Mouse (Mus musculus) CH12.LX (cell line): ENCODE measurements around the gene Hectd2. TPM values are rescaled to one million over a fixed set of nuclear protein-coding genes. Genes with fewer than 3 reads are reported as not detected.

Source experiments
- DNase-seq: peaks from one replicate; pipeline ENCODE4 v3.0.0-alpha.2; 2013; ENCODE audit errors: extremely low read depth
- H3K27ac ChIP-seq: 2 replicates; pipeline ENCODE4 v1.5.1; 2012; ENCODE audit warnings: low read depth, mild to moderate bottlenecking, control low read depth, moderate library complexity; ENCODE audit not compliant: insufficient read depth
- H3K27me3 ChIP-seq: replicated peaks from 2 replicates; pipeline ENCODE3; 2012; ENCODE audit warnings: inconsistent platforms
- H3K36me3 ChIP-seq, 2 experiments: replicated peaks in 1 of 2; 2 replicates each; pipeline versions ENCODE3 to v1.6.1; 2012; ENCODE audit warnings: inconsistent platforms in 1 of 2, low read length in 1 of 2, mild to moderate bottlenecking in 1 of 2, mixed read lengths in 1 of 2, moderate library complexity in 1 of 2; ENCODE audit not compliant: control insufficient read depth in 1 of 2, insufficient read depth in 1 of 2
- H3K4me1 ChIP-seq, 2 experiments: 2 replicates each; pipeline ENCODE4 v1.6.1; 2012; ENCODE audit warnings: inconsistent platforms in 1 of 2, moderate library complexity in 1 of 2; ENCODE audit not compliant: insufficient read depth in 2 of 2, control insufficient read depth in 1 of 2
- H3K4me2 ChIP-seq: 2 replicates; pipeline ENCODE4 v1.6.1; 2012; ENCODE audit warnings: low read depth, mild to moderate bottlenecking, control low read depth; ENCODE audit not compliant: poor library complexity, insufficient read depth, severe bottlenecking
- H3K4me3 ChIP-seq, 3 experiments: fragments of 150-350 bp in 1 of 3; sonication (generic) in 1 of 3; replicated peaks in 1 of 3; 2 replicates each; pipeline versions ENCODE3 to v1.5.1; 2011 to 2012; ENCODE audit warnings: low read depth in 2 of 3, low read length in 2 of 3, mild to moderate bottlenecking in 2 of 3, moderate library complexity in 2 of 3, control low read depth in 1 of 3, improper control_type of control experiment in 1 of 3, inconsistent platforms in 1 of 3, mixed read lengths in 1 of 3; ENCODE audit not compliant: poor library complexity in 1 of 3
- H3K79me2 ChIP-seq: replicated peaks from 2 replicates; pipeline ENCODE4 v1.6.1; 2012; ENCODE audit warnings: mild to moderate bottlenecking, moderate library complexity; ENCODE audit not compliant: control insufficient read depth, poor library complexity, insufficient read depth, severe bottlenecking; ENCODE audit errors: extremely low read depth
- H3K9ac ChIP-seq: 2 replicates; pipeline ENCODE4 v1.6.1; 2012; ENCODE audit warnings: low read depth, mild to moderate bottlenecking, control low read depth, moderate library complexity; ENCODE audit not compliant: insufficient read depth
- H3K9me3 ChIP-seq: replicated peaks from 2 replicates; pipeline ENCODE3; 2012; ENCODE audit warnings: low read length, inconsistent platforms, mixed read lengths
- BHLHE40 ChIP-seq: IDR thresholded peaks from 2 replicates; pipeline ENCODE4 v1.6.1; 2011; ENCODE audit warnings: mild to moderate bottlenecking, low read depth, low read length, improper control_type of control experiment
- CHD2 ChIP-seq: IDR thresholded peaks from 2 replicates; pipeline ENCODE4 v1.6.1; 2011; ENCODE audit warnings: low read length, improper control_type of control experiment
- ELF1 ChIP-seq: IDR thresholded peaks from 2 replicates; pipeline ENCODE4 v1.6.1; 2014; ENCODE audit warnings: low read depth, mild to moderate bottlenecking, inconsistent platforms, low read length, improper control_type of control experiment
- HCFC1 ChIP-seq: IDR thresholded peaks from 2 replicates; pipeline ENCODE4 v1.6.1; 2012; ENCODE audit warnings: low read depth, mild to moderate bottlenecking, inconsistent platforms, low read length, improper control_type of control experiment
- KAT2A ChIP-seq: IDR thresholded peaks from 2 replicates; pipeline ENCODE4 v1.6.1; 2012; ENCODE audit warnings: low read length, improper control_type of control experiment, inconsistent platforms; ENCODE audit not compliant: insufficient replicate concordance
- MAZ ChIP-seq: IDR thresholded peaks from 2 replicates; pipeline ENCODE4 v1.6.1; 2012; ENCODE audit warnings: low read depth, mild to moderate bottlenecking, inconsistent platforms, low read length, improper control_type of control experiment, moderate library complexity
- MXI1 ChIP-seq: IDR thresholded peaks from 2 replicates; pipeline ENCODE4 v1.6.1; 2011; ENCODE audit warnings: mild to moderate bottlenecking, low read depth, low read length, improper control_type of control experiment
- NELFE ChIP-seq: IDR thresholded peaks from 2 replicates; pipeline ENCODE4 v1.6.1; 2011; ENCODE audit warnings: low read depth, low read length, improper control_type of control experiment
- NRF1 ChIP-seq: IDR thresholded peaks from 2 replicates; pipeline ENCODE4 v1.6.1; 2014; ENCODE audit warnings: low read depth, mild to moderate bottlenecking, inconsistent platforms, low read length, improper control_type of control experiment, moderate library complexity
- PAX5 ChIP-seq: IDR thresholded peaks from 2 replicates; pipeline ENCODE4 v1.6.1; 2012; ENCODE audit warnings: low read length, inconsistent platforms, mixed read lengths
- POLR2A ChIP-seq: IDR thresholded peaks from 2 replicates; pipeline ENCODE4 v1.6.1; 2011; ENCODE audit warnings: low read depth, mild to moderate bottlenecking, improper control_type of control experiment, low read length
- RAD21 ChIP-seq: IDR thresholded peaks from 2 replicates; pipeline ENCODE4 v1.6.1; 2011; ENCODE audit warnings: low read depth, mild to moderate bottlenecking, low read length, improper control_type of control experiment, moderate library complexity
- UBTF ChIP-seq: IDR thresholded peaks from 2 replicates; pipeline ENCODE4 v1.6.1; 2012; ENCODE audit warnings: low read depth, mild to moderate bottlenecking, inconsistent platforms, low read length, improper control_type of control experiment, moderate library complexity
- USF1 ChIP-seq: IDR thresholded peaks from 2 replicates; pipeline ENCODE4 v1.6.1; 2014; ENCODE audit warnings: low read depth, mild to moderate bottlenecking, inconsistent platforms, low read length, improper control_type of control experiment
- USF2 ChIP-seq: conservative IDR thresholded peaks from 2 replicates; pipeline ENCODE4 v1.6.1; 2011; ENCODE audit warnings: low read depth, low read length, improper control_type of control experiment
- ZKSCAN1 ChIP-seq: IDR thresholded peaks from 2 replicates; pipeline ENCODE4 v1.6.1; 2012; ENCODE audit warnings: low read depth, inconsistent platforms, low read length, improper control_type of control experiment, borderline replicate concordance
- ZNF384 ChIP-seq: IDR thresholded peaks from 2 replicates; pipeline ENCODE4 v1.6.1; 2012; ENCODE audit warnings: low read depth, low read length, improper control_type of control experiment, inconsistent platforms
- dilution Hi-C: fragments of 300-500 bp; cut with MboI; formaldehyde crosslinking; loops from 2 replicates; pipeline ENCODE4 v1.14.3; 2020; ENCODE audit warnings: low sequenced_read_pairs; ENCODE audit not compliant: extremely low pct_unique_long_range_greater_than_20kb, extremely low pct_ligation_motif_present
- in situ Hi-C: fragments of 300-500 bp; cut with MboI; formaldehyde crosslinking; loops from 3 replicates; pipeline ENCODE4 v1.14.3; 2019; ENCODE audit warnings: low sequenced_read_pairs, low pct_ligation_motif_present, low pct_unique_long_range_greater_than_20kb, mixed read lengths
- polyA plus RNA-seq: library from polyadenylated mRNA; unstranded; fragments of >175 nt; gene quantifications from 2 replicates; pipeline ENCODE4 v1.2.1, GENCODE M21; 2012; ENCODE audit warnings: low read depth; ENCODE audit not compliant: insufficient read length
- total RNA-seq, 2 experiments: library from RNA; depleted of rRNA; stranded (reverse); fragments of 300-350 nt in 1 of 2; fragments of >200 nt in 1 of 2; gene quantifications; 2 replicates each; pipeline ENCODE4 v1.2.3; 2012 to 2014

Gene Hectd2
- total and polyA plus RNA-seq, 3 experiments, result 0.08 to 0.78 (median 0.56) TPM

- dilution Hi-C loops (no loop called here), in situ Hi-C loops (no loop called here)
- H3K9me3 ChIP-seq, result no peaks in the 10 kb centered on the region
- H3K27ac ChIP-seq, result no peak overlapping the region
- H3K79me2 ChIP-seq, result no peaks in the 10 kb centered on the region
- DNase-seq, result no peak
- H3K27me3 ChIP-seq, result peaks cover 28% of the 10 kb centered on the region
- H3K4me2 ChIP-seq, result peak overlapping the region; percentile 92
- peak overlapping the region; percentile 65 for H3K9ac ChIP-seq
- H3K4me3 ChIP-seq, result peak overlapping the region; percentile 23 to 73 (median 68)
- H3K36me3 ChIP-seq, result no peaks in the 10 kb centered on the region
- peak; percentile 87; the same call in 1 of the 2 replicates for TF ChIP-seq UBTF
- TF ChIP-seq RAD21, result no peak
- TF ChIP-seq KAT2A, result no peak
- TF ChIP-seq MXI1, result no peak
- TF ChIP-seq NELFE, result no peak
- TF ChIP-seq CHD2, result no peak
- TF ChIP-seq NRF1, result peak; percentile 51
- TF ChIP-seq BHLHE40, result no peak
- TF ChIP-seq, all 38 proteins: peak for 2
- peaks cover 0 to 9% of the 10 kb centered on the region in 2 experiments; a peak in 2 of 4 replicates for H3K4me1 ChIP-seq
Observed at GRCm38 (mm10) chr19:36554785-36555595, 551 bp downstream of the Hectd2 start.

GRCm38 (mm10) chr19:36559331-36559730, 4.9 kb downstream of the Hectd2 start:
- peaks cover 0 to 7% of the 10 kb centered on the region in 2 experiments; a peak in 2 of 4 replicates for H3K4me1 ChIP-seq
- in situ Hi-C loops, result no loop called here
- H3K9me3 ChIP-seq, result no peaks in the 10 kb centered on the region
- dilution Hi-C loops, result no loop called here
- TF ChIP-seq NELFE (no peak), ELF1 (no peak), HCFC1 (no peak), USF1 (no peak), ZKSCAN1 (no peak), RAD21 (no peak), POLR2A (no peak), ZNF384 (no peak), MAZ (no peak), CHD2 (no peak), MXI1 (no peak), UBTF (no peak), USF2 (no peak), PAX5 (no peak)
- no peak overlapping the region for H3K9ac ChIP-seq
- peaks cover 10% of the 10 kb centered on the region for H3K27me3 ChIP-seq
- H3K36me3 ChIP-seq, result no peaks in the 10 kb centered on the region
- H3K4me3 ChIP-seq, result no peak overlapping the region
- no peak for DNase-seq
- peak overlapping the region; percentile 1; the same call in 1 of the 2 replicates for H3K4me2 ChIP-seq
- H3K79me2 ChIP-seq, result no peaks in the 10 kb centered on the region
- H3K27ac ChIP-seq, result no peak overlapping the region
